Mouse (Mus musculus): ENCODE data around the gene Nup214.
A peak's percentile ranks its signal among the peaks of the same experiment; 100 is the strongest.
"Not testable (repeated sequence)": the region's sequence is repeated elsewhere in the genome, so short reads cannot be mapped to it uniquely, and the experiment has no call there.

Nup214 gene

DNA sequence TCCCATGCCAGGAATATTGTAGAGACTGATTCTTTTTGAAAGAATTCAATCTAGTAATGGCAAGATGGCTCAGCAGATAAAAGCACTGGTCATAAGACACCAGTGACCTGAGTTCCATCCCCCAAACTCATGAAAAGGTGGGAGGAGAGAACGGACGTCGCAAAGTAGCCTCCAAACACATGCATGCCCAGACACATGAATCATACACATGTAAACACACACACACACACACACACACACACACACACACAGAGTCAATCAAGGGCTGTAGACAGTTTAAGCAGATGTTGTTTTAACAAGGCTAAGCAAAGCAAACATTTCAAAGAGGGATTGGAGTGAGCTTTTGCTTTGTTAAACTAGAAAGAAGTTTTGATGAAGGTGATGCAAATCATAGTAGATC, 10.0 kb upstream of the Nup214 start:
- no peak for DNase-seq (ENCODE audit: low spot score)

DNA sequence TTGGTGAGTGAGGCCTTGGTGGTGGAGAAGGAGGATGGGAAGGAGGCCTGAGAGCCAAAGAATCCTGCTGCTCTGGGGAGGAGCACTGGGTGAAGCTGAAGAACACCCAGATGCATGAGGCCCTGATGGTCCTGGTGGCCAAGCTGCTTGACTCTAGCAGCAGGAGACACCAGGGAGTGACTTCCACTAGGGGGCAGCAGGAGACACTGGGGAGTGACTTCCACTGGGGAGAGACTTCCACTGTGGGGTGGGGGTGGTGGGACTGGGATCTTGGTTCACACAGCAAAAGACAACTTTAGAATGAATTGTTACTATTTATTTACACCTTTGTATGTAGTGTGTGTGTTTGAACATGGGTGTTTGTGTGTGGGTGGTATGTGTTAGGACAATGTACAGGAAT, 9.1 kb upstream of the Nup214 start:
- peak; percentile 54 for DNase-seq (ENCODE audit: low spot score)

DNA sequence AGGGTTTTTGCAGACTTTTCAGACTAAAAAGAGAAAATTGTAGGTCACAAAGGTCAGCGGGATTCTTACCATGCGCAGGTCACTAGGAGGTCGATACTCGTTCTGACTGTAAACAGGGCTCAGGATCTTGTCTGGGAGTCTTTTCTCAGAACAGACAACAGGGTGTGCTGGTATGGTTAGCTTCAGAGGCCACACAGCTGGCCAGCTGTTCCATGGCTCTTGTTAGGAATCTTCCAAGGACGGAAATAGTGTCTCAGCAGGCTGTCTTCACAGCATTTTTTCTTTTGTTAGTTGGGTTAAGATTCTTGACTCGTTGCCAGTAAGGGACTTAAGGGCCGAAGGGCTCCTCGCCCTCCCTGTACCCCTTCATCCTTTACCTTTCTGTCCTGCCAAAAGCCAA, 7.4 kb upstream of the Nup214 start:
- DNase-seq (ENCODE audit: low spot score), result no peak

DNA sequence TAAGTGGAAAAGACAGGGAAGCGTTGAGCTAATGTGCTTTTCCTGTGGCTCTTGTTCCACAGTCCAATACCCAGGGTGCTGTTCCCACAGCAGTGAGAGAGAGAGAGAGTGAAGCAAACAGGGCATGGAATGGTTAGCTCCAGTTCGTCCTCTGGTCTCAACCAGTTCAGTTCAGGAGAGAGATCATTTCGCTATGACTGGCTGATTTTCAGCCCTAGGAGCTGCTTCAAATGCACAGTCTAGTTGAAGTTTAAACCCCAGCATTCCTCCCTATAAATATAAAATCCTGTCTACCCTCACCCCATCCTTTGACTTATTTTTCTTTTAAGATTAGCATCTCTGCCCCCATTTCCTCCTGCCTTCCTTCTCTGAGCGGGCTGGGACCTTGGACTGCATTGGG, 1.6 kb upstream of the Nup214 start:
- no peak for DNase-seq (ENCODE audit: low spot score)

GRCm38 (mm10) chr2:31974809-31975371, 654 bp downstream of the Nup214 start:
- no peak for DNase-seq (ENCODE audit: low spot score)

DNA sequence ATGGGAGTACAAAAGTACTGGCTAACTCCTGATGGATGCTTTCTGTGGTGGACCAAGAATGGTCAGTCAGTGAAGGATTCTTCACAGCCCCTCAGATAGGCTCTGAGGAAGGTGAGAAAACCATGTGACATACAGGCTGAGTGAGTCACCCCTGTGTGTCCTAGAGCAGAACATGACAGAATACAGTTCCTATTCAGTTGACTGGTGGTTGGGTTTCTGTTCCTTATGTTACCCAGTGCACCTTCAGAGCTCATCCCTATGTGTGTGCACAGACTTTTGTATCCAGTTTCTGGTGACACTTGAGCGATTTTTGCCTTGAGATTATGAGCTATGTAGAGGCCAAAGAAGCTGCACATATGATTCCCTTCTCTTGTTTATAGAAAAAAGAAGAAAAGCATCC, 13.5 kb downstream of the Nup214 start:
- no peak for DNase-seq (ENCODE audit: low spot score)

- no peak for DNase-seq (ENCODE audit: low spot score)
These were observed 16.7 kb downstream of the Nup214 start for GRCm38 (mm10) chr2:31990961-31991360.

- DNase-seq (ENCODE audit: low spot score), result no peak
These were observed 20.7 kb downstream of the Nup214 start for GRCm38 (mm10) chr2:31994896-31995295.

GRCm38 (mm10) chr2:31996060-31996459, 21.8 kb downstream of the Nup214 start:
- no peak for DNase-seq (ENCODE audit: low spot score)

DNA sequence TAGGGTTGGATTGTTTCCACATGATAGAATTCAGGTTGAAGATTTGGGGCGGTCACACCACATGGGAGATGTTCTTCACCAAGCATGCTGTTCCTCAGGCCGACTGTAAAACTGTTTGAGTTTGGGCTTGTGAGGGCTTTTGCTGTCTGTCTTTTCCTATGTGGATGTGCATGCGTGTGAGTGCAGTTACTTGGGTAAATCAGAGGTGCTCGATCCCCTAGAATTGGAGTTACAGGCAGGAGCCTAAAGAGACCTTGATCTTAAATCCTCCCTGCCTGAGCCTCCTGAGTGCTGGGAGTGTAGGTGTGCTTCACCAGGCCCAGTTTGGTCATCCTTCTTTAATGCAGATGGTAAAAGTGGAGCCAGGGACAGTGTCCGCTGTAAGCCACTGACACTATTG, 23.3 kb downstream of the Nup214 start:
- DNase-seq (ENCODE audit: low spot score), result no peak

- peak; percentile 11 for DNase-seq (ENCODE audit: low spot score)
These were observed 24.2 kb downstream of the Nup214 start for GRCm38 (mm10) chr2:31998443-31998842.

- DNase-seq (ENCODE audit: low spot score), result no peak
These were observed 34.1 kb downstream of the Nup214 start for GRCm38 (mm10) chr2:32008311-32008710.

DNA sequence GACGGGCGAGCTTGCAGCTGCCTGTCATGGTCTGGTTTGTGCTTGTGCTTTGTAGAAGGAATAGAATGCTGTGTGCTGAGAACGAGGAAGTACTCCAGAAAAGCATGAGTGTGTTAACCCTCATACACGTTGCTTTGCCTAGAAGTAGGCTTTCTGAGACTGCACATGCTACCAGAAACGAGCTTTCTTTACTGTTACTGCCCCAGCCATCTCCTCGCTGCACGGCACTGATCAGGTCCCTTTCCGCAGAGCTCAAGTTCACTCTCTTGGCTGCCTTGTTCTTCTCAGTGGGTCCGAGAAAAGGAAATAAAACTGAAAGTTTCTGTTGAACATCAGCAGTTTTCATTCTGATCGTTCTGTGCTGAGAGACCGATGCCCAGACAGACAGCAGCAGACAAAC, 34.5 kb downstream of the Nup214 start:
- no peak for DNase-seq (ENCODE audit: low spot score)

DNA sequence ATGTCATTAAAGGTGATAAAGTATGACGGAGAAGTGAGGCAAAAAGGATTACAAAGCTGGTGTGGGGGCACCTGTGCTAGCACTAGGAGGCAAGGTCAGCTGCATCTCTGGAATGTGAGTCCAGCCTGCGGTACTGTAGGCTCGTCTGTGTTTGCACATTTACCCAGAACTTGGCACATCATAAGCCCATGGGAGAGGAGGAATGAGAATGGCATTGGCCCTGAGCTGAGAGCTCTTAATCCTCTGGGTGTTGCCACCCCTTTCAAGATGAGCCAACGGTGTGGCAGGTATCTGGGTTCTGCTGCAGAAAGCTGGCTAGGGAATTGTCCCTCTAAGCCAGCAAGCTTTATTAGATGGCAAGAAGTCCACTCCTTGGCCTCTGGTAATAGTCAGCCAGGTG, 45.5 kb downstream of the Nup214 start:
- no peak for DNase-seq (ENCODE audit: low spot score)

DNA sequence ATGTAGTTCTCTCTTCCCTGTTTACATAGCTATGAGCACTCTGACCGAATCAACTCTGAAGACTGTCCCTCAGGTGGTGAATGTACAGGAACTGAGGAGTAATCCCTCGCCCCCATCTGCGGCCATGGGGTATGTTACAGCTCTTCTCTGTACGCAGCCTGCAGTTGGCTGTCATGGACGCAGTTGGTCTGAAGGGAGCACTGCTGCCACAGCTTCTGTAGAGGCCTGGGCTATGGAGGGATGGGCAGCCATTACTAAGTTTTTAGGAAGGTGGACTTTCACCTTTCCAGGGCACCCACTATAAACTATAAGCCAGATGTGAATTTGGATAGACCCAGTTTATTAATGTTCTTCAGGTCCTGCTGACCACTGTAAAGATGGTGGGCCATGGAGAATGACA, 46.0 kb downstream of the Nup214 start:
- no peak for DNase-seq (ENCODE audit: low spot score)

DNA sequence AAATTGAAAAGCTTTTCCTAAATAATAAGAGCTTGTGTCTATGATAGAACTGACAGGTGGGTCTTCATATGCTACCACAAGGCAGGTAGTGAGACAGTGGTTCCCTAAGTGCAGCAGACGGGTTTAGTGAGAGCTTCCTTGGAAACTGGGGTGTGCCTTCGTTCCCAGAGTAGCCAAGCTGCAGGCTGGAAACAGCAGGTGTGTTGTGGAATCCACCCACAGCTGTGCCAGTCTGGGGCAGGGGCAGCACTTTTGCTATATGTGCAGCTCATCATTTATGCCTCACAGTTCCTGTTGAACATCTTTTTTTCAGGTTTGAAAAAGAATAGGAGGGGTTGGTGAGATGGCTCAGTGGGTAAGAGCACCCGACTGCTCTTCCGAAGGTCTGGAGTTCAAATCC, 50.1 kb downstream of the Nup214 start:
- DNase-seq (ENCODE audit: low spot score), result no peak

DNA sequence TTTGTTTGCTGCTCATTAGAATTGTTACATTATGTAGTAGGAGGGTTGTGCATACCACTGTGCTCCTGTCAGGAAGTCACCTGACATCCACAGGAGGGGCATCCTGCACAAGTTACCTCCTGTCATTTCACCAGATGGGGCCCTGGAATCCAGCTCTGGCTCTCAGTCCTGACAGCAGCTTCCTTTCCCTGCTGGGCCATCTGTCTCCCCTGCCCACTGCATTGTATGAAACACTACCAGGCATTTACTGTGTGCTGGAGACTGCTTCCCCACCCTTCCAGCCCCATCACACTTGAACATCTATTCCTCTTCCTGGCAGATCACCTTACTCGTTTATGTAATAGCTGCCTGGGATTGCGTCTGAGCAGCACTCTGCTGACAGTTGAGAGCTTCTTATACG, 55.4 kb downstream of the Nup214 start:
- DNase-seq (ENCODE audit: low spot score), result no peak

- no peak for DNase-seq (ENCODE audit: low spot score)
These were observed 59.2 kb downstream of the Nup214 start for GRCm38 (mm10) chr2:32033436-32033835.

DNA sequence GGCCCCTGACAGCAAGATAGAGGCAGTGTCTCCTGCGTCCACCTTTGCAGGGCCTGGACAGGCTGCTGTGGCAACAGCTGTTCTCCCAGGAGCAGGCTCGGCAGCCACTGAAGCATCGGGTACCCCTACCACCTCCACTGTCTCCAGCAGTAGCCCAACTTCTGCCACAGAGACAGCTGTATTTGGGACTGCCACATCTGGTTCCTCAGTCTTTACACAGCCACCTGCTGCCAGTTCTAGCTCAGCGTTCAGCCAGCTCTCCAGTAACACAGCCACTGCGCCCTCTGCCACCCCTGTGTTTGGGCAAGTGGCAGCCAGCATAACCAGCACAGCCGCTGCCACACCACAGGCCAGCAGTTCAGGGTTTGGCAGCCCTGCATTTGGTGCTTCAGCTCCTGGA, 60.0 kb downstream of the Nup214 start:
- DNase-seq (ENCODE audit: low spot score), result no peak

- DNase-seq (ENCODE audit: low spot score), result no peak
These were observed 63.1 kb downstream of the Nup214 start for GRCm38 (mm10) chr2:32037279-32037858.

DNA sequence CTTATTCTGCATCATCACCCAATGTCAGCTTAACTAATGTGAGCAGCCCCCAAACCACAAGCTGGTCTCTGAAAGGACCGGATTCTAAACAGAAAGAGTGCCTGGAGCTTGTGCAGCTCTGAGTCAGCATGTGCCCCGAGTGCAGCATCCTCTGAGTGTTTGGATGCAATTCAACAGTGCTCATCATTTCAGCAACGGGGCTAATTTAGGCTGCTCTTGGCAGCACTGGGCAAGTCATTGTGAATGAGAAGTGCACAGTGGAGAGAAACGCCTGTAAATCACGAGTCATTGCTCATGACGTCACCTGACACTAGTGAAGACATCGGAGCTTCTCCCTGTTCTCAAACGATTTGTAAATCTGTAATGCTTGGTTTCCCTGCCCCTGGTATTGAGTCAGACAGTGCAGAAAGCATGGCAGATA, 64.4 kb downstream of the Nup214 start:
- no peak for DNase-seq (ENCODE audit: low spot score)

GRCm38 (mm10) chr2:32040646-32041045, 66.4 kb downstream of the Nup214 start:
- DNase-seq (ENCODE audit: low spot score), result not testable (repeated sequence)

DNA sequence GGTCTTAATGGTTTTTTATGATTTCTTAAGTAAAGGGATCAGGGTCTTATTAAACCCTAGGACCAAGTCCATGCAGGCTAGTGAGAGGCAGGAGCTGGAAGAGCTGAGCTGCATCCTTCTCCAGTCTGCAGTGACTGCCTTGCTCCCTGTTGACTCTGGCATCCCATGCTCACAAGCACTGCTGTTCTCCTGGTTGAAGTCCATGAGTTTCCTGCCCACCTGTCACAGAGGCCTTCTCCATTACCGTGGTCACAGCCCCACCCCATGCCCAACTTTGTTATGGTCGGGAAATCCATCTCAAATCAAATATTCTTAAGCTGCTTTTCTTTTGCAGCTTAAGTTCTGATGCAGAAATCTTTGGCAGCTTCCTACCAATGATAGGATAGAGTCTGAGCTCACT, 66.9 kb downstream of the Nup214 start:
- no peak for DNase-seq (ENCODE audit: low spot score)

- DNase-seq (ENCODE audit: low spot score), result no peak
These were observed 69.6 kb downstream of the Nup214 start for GRCm38 (mm10) chr2:32043836-32044235.
